Mouse (Mus musculus) thymus, adult 2 months (tissue): ENCODE data around the gene Sgms1. TPM values are rescaled to one million over a fixed set of nuclear protein-coding genes. Genes with fewer than 3 reads are reported as not detected.

ENCODE experiments used
- DNase-seq: peaks from one replicate; pipeline ENCODE4 v3.0.0; 2021
- H3K27ac ChIP-seq: fragments of 200-500 bp; 2 replicates; pipeline ENCODE4 v1.5.1; 2012; ENCODE audit warnings: low read length, control low read depth; ENCODE audit not compliant: control insufficient read depth, insufficient read depth
- H3K27me3 ChIP-seq: fragments of 200-500 bp; 2 replicates; pipeline ENCODE4 v1.6.1; 2012; ENCODE audit warnings: mild to moderate bottlenecking, low read length, moderate library complexity, mixed read lengths; ENCODE audit not compliant: control insufficient read depth, insufficient read depth
- H3K36me3 ChIP-seq: fragments of 200-500 bp; 2 replicates; pipeline ENCODE4 v1.6.1; 2012; ENCODE audit warnings: mild to moderate bottlenecking, low read length, moderate library complexity; ENCODE audit not compliant: control insufficient read depth, insufficient read depth
- H3K4me1 ChIP-seq: fragments of 200-500 bp; replicated peaks from 2 replicates; pipeline ENCODE4 v1.6.1; 2012; ENCODE audit warnings: low read length; ENCODE audit not compliant: control insufficient read depth, insufficient read depth
- H3K4me3 ChIP-seq: fragments of 200-500 bp; 2 replicates; pipeline ENCODE4 v1.5.1; 2012; ENCODE audit warnings: mild to moderate bottlenecking, low read length, control low read depth, moderate library complexity; ENCODE audit not compliant: control insufficient read depth, insufficient read depth
- CTCF ChIP-seq: fragments of 200-500 bp; IDR thresholded peaks from 2 replicates; pipeline ENCODE4 v1.5.1; 2012; ENCODE audit warnings: mild to moderate bottlenecking, control low read depth, low read length, moderate library complexity, borderline replicate concordance; ENCODE audit not compliant: control insufficient read depth, poor library complexity, insufficient read depth; ENCODE audit errors: extremely low read depth
- POLR2A ChIP-seq: fragments of 200-500 bp; IDR thresholded peaks from 2 replicates; pipeline ENCODE4 v1.6.1; 2012; ENCODE audit warnings: mild to moderate bottlenecking, low read length, control low read depth, moderate library complexity; ENCODE audit not compliant: control insufficient read depth, poor library complexity, insufficient read depth; ENCODE audit errors: extremely low read depth
- WGBS: fragments of 180-500 bp; shearing (Covaris S2); methylation state at CpG from one replicate; pipeline ENCODE4 v1.1.7; 2018; 5-methylcytosine and 5-hydroxymethylcytosine counted together
- polyA plus RNA-seq: library from polyadenylated mRNA; depleted of rRNA; stranded (reverse); fragments of >200 nt; gene quantifications from 2 replicates; pipeline ENCODE4 v1.2.3, GENCODE M21; 2012

The Sgms1 gene
- polyA plus RNA-seq, 1 experiment: 7.4 TPM

DNA sequence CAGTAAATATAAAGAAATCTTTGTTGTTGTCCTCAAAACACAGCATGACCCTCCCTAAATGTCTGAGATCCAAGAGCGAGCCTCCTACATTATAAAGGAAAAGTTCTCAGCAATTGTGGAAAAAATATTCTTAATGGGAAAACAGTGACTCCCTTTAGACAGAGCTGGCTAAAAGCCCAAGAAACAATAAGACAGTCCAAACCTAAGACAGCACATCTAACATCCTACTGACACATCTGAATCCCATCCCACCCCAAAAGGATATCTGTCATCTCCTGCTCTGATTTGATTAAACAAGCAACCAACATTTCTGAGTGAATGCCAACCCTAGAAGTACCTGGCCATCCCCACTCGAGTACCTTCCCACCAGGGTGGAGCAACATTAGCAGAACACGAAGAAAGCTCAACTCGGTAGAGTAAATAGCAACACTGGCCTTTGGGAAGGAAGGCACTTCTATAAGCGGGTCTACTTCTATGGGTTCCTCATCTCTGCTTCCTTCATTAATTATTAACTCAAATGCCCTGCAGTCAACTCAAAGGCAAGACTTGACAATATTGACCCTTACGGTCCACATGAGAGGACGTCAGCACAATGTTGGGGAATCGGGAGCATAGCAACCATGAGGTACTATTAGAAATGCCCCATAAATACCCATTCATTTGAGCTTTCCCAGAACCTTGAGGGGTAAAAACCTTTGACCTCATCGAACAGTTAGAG, 42.7 kb downstream of the Sgms1 start:
- no peaks in the 10 kb centered on the region for H3K27me3 ChIP-seq
- H3K36me3 ChIP-seq: no peaks in the 10 kb centered on the region
- no peak overlapping the region for H3K27ac ChIP-seq
- 96% methylated on average over 9 of the region's 9 CpGs for WGBS
- TF ChIP-seq POLR2A (no peak), CTCF (no peak)
- no peak overlapping the region for H3K4me3 ChIP-seq
- peaks cover 10% of the 10 kb centered on the region for H3K4me1 ChIP-seq
- no peak for DNase-seq

GRCm38 (mm10) chr19:32346176-32346575, 43.3 kb downstream of the Sgms1 start:
- no peaks in the 10 kb centered on the region for H3K27me3 ChIP-seq
- no peak for TF ChIP-seq CTCF
- no peak for TF ChIP-seq POLR2A
- H3K4me3 ChIP-seq: no peak overlapping the region
- WGBS: 92% methylated on average over 3 of the region's 3 CpGs
- H3K27ac ChIP-seq: no peak overlapping the region
- H3K4me1 ChIP-seq: peaks cover 10% of the 10 kb centered on the region
- H3K36me3 ChIP-seq: no peaks in the 10 kb centered on the region
- no peak for DNase-seq

- Histone ChIP-seq H3K36me3 (no peaks in the 10 kb centered on the region), H3K27ac (0 out of 2 replicates have a peak overlapping the region, but pooled peaks have one; percentile 5), H3K4me1 (peaks cover 10% of the 10 kb centered on the region), H3K27me3 (no peaks in the 10 kb centered on the region), H3K4me3 (no peak overlapping the region)
- peak; percentile 19 for DNase-seq
- 66% methylated on average over 6 of the region's 6 CpGs for WGBS
- TF ChIP-seq POLR2A (no peak), CTCF (no peak)
Observed at GRCm38 (mm10) chr19:32345181-32345745, 44.3 kb downstream of the Sgms1 start.

- Histone ChIP-seq H3K4me3 (no peak overlapping the region), H3K27me3 (no peaks in the 10 kb centered on the region), H3K4me1 (peaks cover 10% of the 10 kb centered on the region), H3K36me3 (no peaks in the 10 kb centered on the region), H3K27ac (no peak overlapping the region)
- peak; percentile 76 for DNase-seq
- 75% methylated on average over 4 of the region's 4 CpGs for WGBS
- TF ChIP-seq POLR2A (no peak), CTCF (no peak)
Observed at GRCm38 (mm10) chr19:32344738-32345121, 44.8 kb downstream of the Sgms1 start.

DNA sequence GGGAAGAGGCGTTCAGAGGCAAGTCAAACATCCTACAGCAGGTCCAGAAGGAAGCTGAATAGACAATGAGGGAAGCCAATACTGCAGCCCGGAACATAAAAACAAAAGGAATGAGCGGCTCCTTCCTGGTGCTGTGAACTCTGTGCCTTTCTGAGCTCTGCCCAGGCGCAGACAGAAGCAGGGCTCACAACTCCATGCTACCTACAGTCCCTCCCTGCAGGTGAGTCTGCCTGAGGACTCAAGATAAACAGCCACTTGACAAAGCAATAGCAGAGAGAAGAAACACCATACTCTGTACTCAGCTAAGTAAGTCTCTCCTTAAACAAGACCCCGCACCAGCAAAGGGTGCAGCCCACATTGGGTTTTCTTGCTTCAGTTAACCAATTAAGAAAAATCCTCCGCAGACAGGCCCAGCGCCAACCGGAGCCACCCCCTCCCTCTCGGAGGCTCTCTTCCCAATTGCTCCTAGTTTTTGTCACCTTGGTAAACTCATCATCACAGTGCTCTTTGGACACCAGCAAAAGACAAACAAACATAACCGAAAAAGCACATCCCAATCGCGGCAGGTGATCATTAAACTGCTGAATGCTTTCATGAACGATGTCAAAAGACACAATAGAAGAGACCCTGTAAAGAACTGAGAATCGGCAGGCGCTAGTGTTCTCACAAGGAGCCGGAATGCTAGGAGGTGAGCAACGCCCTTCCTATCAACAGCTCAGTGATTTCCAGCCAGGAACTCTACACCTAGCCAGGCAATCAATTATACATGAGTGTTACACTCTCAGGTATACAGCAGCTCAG, 45.4 kb downstream of the Sgms1 start:
- TF ChIP-seq CTCF (no peak), POLR2A (no peak)
- WGBS: 93% methylated on average over 17 of the region's 17 CpGs
- DNase-seq: no peak
- no peaks in the 10 kb centered on the region for H3K27me3 ChIP-seq
- 0 out of 2 replicates have a peak overlapping the region, but pooled peaks have one; percentile 32 for H3K27ac ChIP-seq
- H3K4me3 ChIP-seq: no peak overlapping the region
- H3K4me1 ChIP-seq: peaks cover 10% of the 10 kb centered on the region
- no peaks in the 10 kb centered on the region for H3K36me3 ChIP-seq

GRCm38 (mm10) chr19:32342436-32342835, 47.1 kb downstream of the Sgms1 start:
- H3K4me1 ChIP-seq: peaks cover 10% of the 10 kb centered on the region
- H3K27me3 ChIP-seq: no peaks in the 10 kb centered on the region
- no peak for TF ChIP-seq CTCF
- TF ChIP-seq POLR2A: no peak
- no peak overlapping the region for H3K27ac ChIP-seq
- DNase-seq: no peak
- no peaks in the 10 kb centered on the region for H3K36me3 ChIP-seq
- no peak overlapping the region for H3K4me3 ChIP-seq
- WGBS: 99% methylated on average over 5 of the region's 5 CpGs

GRCm38 (mm10) chr19:32341091-32341490, 48.4 kb downstream of the Sgms1 start:
- H3K27me3 ChIP-seq: no peaks in the 10 kb centered on the region
- WGBS: 94% methylated on average over 2 of the region's 2 CpGs
- DNase-seq: no peak
- H3K27ac ChIP-seq: no peak overlapping the region
- TF ChIP-seq POLR2A (no peak), CTCF (no peak)
- H3K4me3 ChIP-seq: no peak overlapping the region
- H3K36me3 ChIP-seq: no peaks in the 10 kb centered on the region
- peaks cover 10% of the 10 kb centered on the region for H3K4me1 ChIP-seq
